Mouse (Mus musculus) neural tube, embryonic 11.5 days (tissue): ENCODE results near the gene Cklf. TPM values are rescaled to one million over a fixed set of nuclear protein-coding genes. Genes with fewer than 3 reads are reported as not detected.
"Not testable (repeated sequence)": the region's sequence is repeated elsewhere in the genome, so short reads cannot be mapped to it uniquely, and the experiment has no call there.

Experiments
- ATAC-seq: fragments of 200-750 bp; cut with Nextera tagmentation; 2 replicates; pipeline ENCODE4 v1.8.0; 2017; ENCODE audit warnings: moderate number of reproducible peaks, mild to moderate bottlenecking, moderate TSS enrichment, moderate library complexity; ENCODE audit not compliant: insufficient read depth, low FRiP score, low TSS enrichment
- DNase-seq: peaks from one replicate; pipeline ENCODE4 v3.0.0-alpha.2; 2015; ENCODE audit warnings: low spot score
- H3K27ac ChIP-seq: fragments of 300-500 bp; sonication (generic); 2 replicates; pipeline ENCODE4 v1.5.1; 2014; ENCODE audit warnings: low read depth, mild to moderate bottlenecking, low read length
- H3K27me3 ChIP-seq: fragments of 300-500 bp; sonication (generic); 2 replicates; pipeline ENCODE4 v1.6.1; 2014; ENCODE audit warnings: mild to moderate bottlenecking, low read length, mixed read lengths; ENCODE audit not compliant: control insufficient read depth, insufficient read depth
- H3K36me3 ChIP-seq: fragments of 300-500 bp; sonication (generic); 2 replicates; pipeline ENCODE4 v1.6.1; 2014; ENCODE audit warnings: mild to moderate bottlenecking, low read length, moderate library complexity, mixed read lengths; ENCODE audit not compliant: control insufficient read depth, insufficient read depth
- H3K4me1 ChIP-seq: fragments of 300-500 bp; sonication (generic); 2 replicates; pipeline ENCODE4 v1.6.1; 2014; ENCODE audit warnings: low read length, mixed read lengths; ENCODE audit not compliant: control insufficient read depth, insufficient read depth
- H3K4me2 ChIP-seq: fragments of 300-500 bp; sonication (generic); 2 replicates; pipeline ENCODE4 v1.6.1; 2014; ENCODE audit warnings: low read depth, mild to moderate bottlenecking, moderate library complexity
- H3K4me3 ChIP-seq: fragments of 300-500 bp; sonication (generic); 2 replicates; pipeline ENCODE4 v1.5.1; 2014; ENCODE audit warnings: low read depth, low read length
- H3K9ac ChIP-seq: fragments of 300-500 bp; sonication (generic); 2 replicates; pipeline ENCODE4 v1.6.1; 2014; ENCODE audit warnings: mild to moderate bottlenecking, low read length
- H3K9me3 ChIP-seq: fragments of 300-500 bp; sonication (generic); 2 replicates; pipeline ENCODE4 v1.6.1; 2016; ENCODE audit warnings: low read length; ENCODE audit not compliant: control insufficient read depth
- WGBS: fragments of 180-500 bp; shearing (Covaris S2); extraction: QIAGEN DNeasy Blood & Tissue Kit; methylation state at CpG from one replicate; pipeline ENCODE4 v1.1.7; 2014; 5-methylcytosine and 5-hydroxymethylcytosine counted together
- polyA plus RNA-seq: library from polyadenylated mRNA; unstranded; fragments of >200 nt; fragmentation: Nextera tagmentation; extraction: Ambion mirVana; gene quantifications from 2 replicates; pipeline ENCODE4 v1.2.1, GENCODE M21; 2014

Cklf gene
- polyA plus RNA-seq, 1 experiment from 2014 or later, result 35.3 TPM

GRCm38 (mm10) chr8:104301577-104301976 lies 50.9 kb downstream of the Cklf start:
- H3K4me2 ChIP-seq, H3K9me3 ChIP-seq, H3K27ac ChIP-seq, H3K4me3 ChIP-seq, H3K4me1 ChIP-seq, H3K9ac ChIP-seq, H3K36me3 ChIP-seq, H3K27me3 ChIP-seq: not testable (repeated sequence)
- ATAC-seq, result peak; percentile 67; the same call in 1 of the 2 replicates
- peak; percentile 26 for DNase-seq
- 10% methylated on average over 3 of the region's 3 CpGs for WGBS

- H3K9me3 ChIP-seq, H3K36me3 ChIP-seq, H3K4me2 ChIP-seq, H3K27ac ChIP-seq, DNase-seq, H3K4me1 ChIP-seq, ATAC-seq, H3K9ac ChIP-seq, H3K27me3 ChIP-seq, H3K4me3 ChIP-seq: not testable (repeated sequence)
- WGBS, result 93% methylated on average over 4 of the region's 4 CpGs
Observed at GRCm38 (mm10) chr8:104302536-104302935, 51.9 kb downstream of the Cklf start.

- DNase-seq (no peak), ATAC-seq (no peak)
- no peaks in the 10 kb centered on the region for H3K4me1 ChIP-seq
- H3K36me3 ChIP-seq, result no peaks in the 10 kb centered on the region
- 87% methylated on average over 11 of the region's 11 CpGs for WGBS
- no peak overlapping the region for H3K4me2 ChIP-seq
- no peaks in the 10 kb centered on the region for H3K27me3 ChIP-seq
- H3K9ac ChIP-seq, result no peak overlapping the region
- H3K4me3 ChIP-seq, result no peak overlapping the region
- no peaks in the 10 kb centered on the region for H3K9me3 ChIP-seq
- H3K27ac ChIP-seq, result no peak overlapping the region
Observed at GRCm38 (mm10) chr8:104304962-104305361, 54.3 kb downstream of the Cklf start.

GRCm38 (mm10) chr8:104308341-104308740 lies 57.7 kb downstream of the Cklf start:
- WGBS, result 49% methylated on average over 6 of the region's 6 CpGs
- ATAC-seq, H3K9ac ChIP-seq, H3K4me3 ChIP-seq, DNase-seq, H3K27me3 ChIP-seq, H3K36me3 ChIP-seq, H3K9me3 ChIP-seq, H3K27ac ChIP-seq, H3K4me2 ChIP-seq, H3K4me1 ChIP-seq: not testable (repeated sequence)

GRCm38 (mm10) chr8:104309441-104310155 lies 58.9 kb downstream of the Cklf start, which contains the start of the genes Gm45711 and Cmtm1:
TSS of gene Gm45711 (minus strand) at chr8:104310081.
TSS of gene Cmtm1 (minus strand) at chr8:104310145.
- not testable (repeated sequence) for H3K4me2 ChIP-seq, H3K4me3 ChIP-seq, H3K27ac ChIP-seq, H3K27me3 ChIP-seq, ATAC-seq, DNase-seq, H3K4me1 ChIP-seq, H3K36me3 ChIP-seq, H3K9ac ChIP-seq, H3K9me3 ChIP-seq
- 93% methylated on average over 33 of the region's 36 CpGs for WGBS

- not testable (repeated sequence) for H3K27ac ChIP-seq, H3K4me2 ChIP-seq, DNase-seq, H3K9me3 ChIP-seq, H3K4me1 ChIP-seq, H3K27me3 ChIP-seq, H3K4me3 ChIP-seq, H3K36me3 ChIP-seq, H3K9ac ChIP-seq, ATAC-seq
- 88% methylated on average over 3 of the region's 3 CpGs for WGBS
Observed at GRCm38 (mm10) chr8:104312023-104312422, 61.4 kb downstream of the Cklf start.

GRCm38 (mm10) chr8:104313311-104313710 lies 62.6 kb downstream of the Cklf start:
- no peaks in the 10 kb centered on the region for H3K9me3 ChIP-seq
- ATAC-seq (no peak), DNase-seq (no peak)
- H3K4me2 ChIP-seq, result no peak overlapping the region
- H3K27ac ChIP-seq, result no peak overlapping the region
- H3K36me3 ChIP-seq, result no peaks in the 10 kb centered on the region
- H3K9ac ChIP-seq, result no peak overlapping the region
- WGBS, result 76% methylated on average over 4 of the region's 4 CpGs
- no peak overlapping the region for H3K4me3 ChIP-seq
- H3K27me3 ChIP-seq, result no peaks in the 10 kb centered on the region
- H3K4me1 ChIP-seq, result no peaks in the 10 kb centered on the region

Other genes starting within 250 kb of the Cklf start
- 19.5 and 19.8 TPM in 2 replicates for gene Cdh5, start 149.2 kb upstream of the Cklf start, polyA plus RNA-seq
- 1.7 and 2.1 TPM in 2 replicates for gene Bean1, start 80.4 kb upstream of the Cklf start, polyA plus RNA-seq
- 34.4 and 36.4 TPM in 2 replicates for gene Tk2, start 2.3 kb upstream of the Cklf start, polyA plus RNA-seq
- gene Cmtm2a, start 42.3 kb downstream of the Cklf start, polyA plus RNA-seq, result not detected in 2 replicates
- gene Gm45711, start 59.2 kb downstream of the Cklf start, polyA plus RNA-seq, result not detected in 2 replicates
- gene Cmtm1, start 59.3 kb downstream of the Cklf start, polyA plus RNA-seq, result not detected in 2 replicates
- not detected in 2 replicates for gene Gm11020, start 70.7 kb downstream of the Cklf start, polyA plus RNA-seq
- not detected in 2 replicates for gene Cmtm2b, start 71.4 kb downstream of the Cklf start, polyA plus RNA-seq
- gene Cmtm3, start 88.5 kb downstream of the Cklf start, polyA plus RNA-seq, result 84.6 and 90.8 TPM in 2 replicates
- 2.8 and 3.2 TPM in 2 replicates for gene Cmtm4, start 144.9 kb downstream of the Cklf start, polyA plus RNA-seq
- 78.2 and 82.2 TPM in 2 replicates for gene Dync1li2, start 192.2 kb downstream of the Cklf start, polyA plus RNA-seq